Mouse (Mus musculus) CH12.LX (cell line): ENCODE results near the gene Prss12.

Source experiments
- CTCF ChIP-seq, 2 experiments: IDR thresholded peaks in 1 of 2; conservative IDR thresholded peaks in 1 of 2; 2 replicates each; pipeline ENCODE4 v1.5.1; 2011 to 2012; ENCODE audit warnings: low read depth in 2 of 2, low read length in 2 of 2, improper control_type of control experiment in 1 of 2, inconsistent platforms in 1 of 2, mild to moderate bottlenecking in 1 of 2, moderate library complexity in 1 of 2
- MAZ ChIP-seq: IDR thresholded peaks from 2 replicates; pipeline ENCODE4 v1.6.1; 2012; ENCODE audit warnings: low read depth, mild to moderate bottlenecking, inconsistent platforms, low read length, improper control_type of control experiment, moderate library complexity
- MXI1 ChIP-seq: IDR thresholded peaks from 2 replicates; pipeline ENCODE4 v1.6.1; 2011; ENCODE audit warnings: mild to moderate bottlenecking, low read depth, low read length, improper control_type of control experiment
- NRF1 ChIP-seq: IDR thresholded peaks from 2 replicates; pipeline ENCODE4 v1.6.1; 2014; ENCODE audit warnings: low read depth, mild to moderate bottlenecking, inconsistent platforms, low read length, improper control_type of control experiment, moderate library complexity
- POLR2AphosphoS2 ChIP-seq: IDR thresholded peaks from 2 replicates; pipeline ENCODE4 v1.6.1; 2011; ENCODE audit warnings: low read depth, low read length, improper control_type of control experiment
- RAD21 ChIP-seq: IDR thresholded peaks from 2 replicates; pipeline ENCODE4 v1.6.1; 2011; ENCODE audit warnings: low read depth, mild to moderate bottlenecking, low read length, improper control_type of control experiment, moderate library complexity
- USF2 ChIP-seq: conservative IDR thresholded peaks from 2 replicates; pipeline ENCODE4 v1.6.1; 2011; ENCODE audit warnings: low read depth, low read length, improper control_type of control experiment
- ZC3H11A ChIP-seq: IDR thresholded peaks from 2 replicates; pipeline ENCODE4 v1.6.1; 2012; ENCODE audit warnings: low read depth, mild to moderate bottlenecking, inconsistent platforms, low read length, improper control_type of control experiment

DNA sequence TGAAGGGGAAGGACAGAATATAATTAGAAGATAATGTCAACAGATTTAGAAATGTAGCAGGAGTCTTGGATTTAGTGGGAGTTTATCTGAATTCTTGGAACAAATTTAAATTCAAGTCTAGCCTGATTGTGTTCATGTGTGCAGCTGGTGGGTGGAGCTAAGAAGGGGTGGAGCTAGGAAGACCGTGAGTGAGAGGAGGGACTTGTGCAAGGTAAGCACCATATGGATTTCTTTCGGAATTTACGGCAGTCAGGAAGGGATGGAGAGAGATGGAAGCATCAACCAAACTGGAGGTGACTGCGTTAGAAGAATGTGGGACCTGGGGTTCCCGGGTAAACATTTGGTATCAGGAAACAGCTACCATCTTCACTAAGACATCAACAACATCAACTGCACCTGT lies 68.2 kb downstream of the Prss12 start:
- no peak for TF ChIP-seq CTCF (conservative IDR thresholded peaks at IDR 0.05 in 1 of 2, IDR thresholded peaks at IDR 0.05 in 1 of 2; ENCODE audit: low read depth in 2 of 2, low read length in 2 of 2)
- no peak for TF ChIP-seq USF2
- TF ChIP-seq ZC3H11A, result no peak
- no peak for TF ChIP-seq RAD21
- no peak for TF ChIP-seq NRF1
- no peak for TF ChIP-seq MAZ
- no peak for TF ChIP-seq POLR2AphosphoS2
- no peak for TF ChIP-seq MXI1
